ENCODE assay signal across 21 mouse cellular contexts in genomic region chr9:61073482-61073881, GRCm38 (mm10).
DNase-seq lines count a peak whose midpoint lies in the region; ATAC-seq and TF ChIP-seq lines count a peak whose summit lies in the region.
"Had no signal": no experiment of that assay in that cellular context is flagged by ENCODE, and none has a peak within 500 bp of the region (broad histone marks: within the 10 kb centered on the region; RNA-seq: fewer than 3 reads in every experiment).

No protein-coding gene starts in this region.

- WGBS in forebrain, embryonic 14.5 days = 42% methylated on average over 4 of the region's 4 CpGs
- 25% methylated on average over 4 of the region's 4 CpGs for WGBS in forebrain, embryonic 16.5 days
- 28% methylated on average over 4 of the region's 4 CpGs for WGBS in lung, adult 2 months
- WGBS in liver, embryonic 11.5 days = 58% methylated on average over 4 of the region's 4 CpGs

- in situ Hi-C loops in ES-E14 (cut with MboI; ENCODE audit: low sequenced_read_pairs in 2 of 2, unreplicated experiment in 2 of 2) = no loop called here

- H3K9me3 ChIP-seq in forebrain, embryonic 14.5 days (replicated peaks; ENCODE audit: control insufficient read depth, low read length) = no peaks in the 10 kb centered on the region
- no peaks in the 10 kb centered on the region for H3K9me3 ChIP-seq in forebrain, embryonic 16.5 days (ENCODE audit: control insufficient read depth, low read length)
- H3K9me3 ChIP-seq in ES-E14 (ENCODE audit: control insufficient read depth, insufficient read depth, low read depth, low read length) = no peaks in the 10 kb centered on the region
- H3K9me3 ChIP-seq in liver, embryonic 11.5 days (ENCODE audit: control insufficient read depth, low read length) = no peaks in the 10 kb centered on the region
- H3K9me3 ChIP-seq: embryonic facial prominence, embryonic 10.5 days; kidney, embryonic 15.5 days; limb, embryonic 13.5 days; liver, embryonic 13.5 days; lung, embryonic 15.5 days; midbrain, embryonic 12.5 days had no signal

- no peaks in the 10 kb centered on the region for H3K36me3 ChIP-seq in forebrain, embryonic 14.5 days (ENCODE audit: control insufficient read depth, insufficient read depth, low read length)
- no peaks in the 10 kb centered on the region for H3K36me3 ChIP-seq in forebrain, embryonic 16.5 days (ENCODE audit: control insufficient read depth, insufficient read depth)
- no peaks in the 10 kb centered on the region for H3K36me3 ChIP-seq in ES-E14 (ENCODE audit: control insufficient read depth, insufficient read depth, low read length, poor library complexity, severe bottlenecking)
- no peaks in the 10 kb centered on the region for H3K36me3 ChIP-seq in liver, embryonic 11.5 days (ENCODE audit: control insufficient read depth, insufficient read depth, low read length)
- H3K36me3 ChIP-seq: embryonic facial prominence, embryonic 10.5 days; kidney, embryonic 15.5 days; limb, embryonic 13.5 days; liver, embryonic 13.5 days; lung, embryonic 15.5 days; midbrain, embryonic 12.5 days had no signal

- H3K4me3 ChIP-seq in forebrain, embryonic 14.5 days (ENCODE audit: low read depth, low read length) = no peak overlapping the region
- no peak overlapping the region for H3K4me3 ChIP-seq in forebrain, embryonic 16.5 days (replicated peaks; ENCODE audit: low read length)
- no peak overlapping the region for H3K4me3 ChIP-seq in lung, adult 2 months (replicated peaks; ENCODE audit: extremely low read depth, low read depth, low read length)
- no peak overlapping the region for H3K4me3 ChIP-seq in ES-E14 (ENCODE audit: insufficient read depth in 1 of 2, low read depth in 1 of 2, low read length in 2 of 2, poor library complexity in 1 of 2, severe bottlenecking in 1 of 2)
- H3K4me3 ChIP-seq in liver, embryonic 11.5 days (ENCODE audit: low read depth, low read length) = no peak overlapping the region
- H3K4me3 ChIP-seq: embryonic facial prominence, embryonic 10.5 days; kidney, embryonic 15.5 days; limb, embryonic 13.5 days; liver, embryonic 13.5 days; lung, embryonic 15.5 days; midbrain, embryonic 12.5 days had no signal

- H3K27ac ChIP-seq in forebrain, embryonic 14.5 days (ENCODE audit: low read depth, low read length) = no peak overlapping the region
- H3K27ac ChIP-seq in forebrain, embryonic 16.5 days (ENCODE audit: low read length) = no peak overlapping the region
- no peak overlapping the region for H3K27ac ChIP-seq in ES-E14 (ENCODE audit: insufficient read depth, low read depth, low read length, poor library complexity, severe bottlenecking)
- H3K27ac ChIP-seq in liver, embryonic 11.5 days (ENCODE audit: low read depth, low read length) = no peak overlapping the region
- H3K27ac ChIP-seq: embryonic facial prominence, embryonic 10.5 days; hindbrain, postnatal 0 days; kidney, embryonic 15.5 days; limb, embryonic 13.5 days; liver, embryonic 13.5 days; lung, embryonic 15.5 days; midbrain, embryonic 12.5 days had no signal

- peak; percentile 64 for DNase-seq in forebrain, embryonic 14.5 days (ENCODE audit: low spot score)
- peak; percentile 19 for DNase-seq in lung, postnatal 10 days
- DNase-seq in lung, adult 2 months = no peak
- DNase-seq in ES-E14 (ENCODE audit: low read depth, low spot score) = peak; percentile 51
- DNase-seq in brain, adult 2 months (ENCODE audit: low read depth, low spot score) = peak; percentile 48
- DNase-seq in liver, embryonic 11.5 days (ENCODE audit: low spot score) = no peak
- DNase-seq: adrenal gland, adult 8-10 months; heart, postnatal 10 days; kidney, postnatal 36 days; liver, embryonic 13.5 days had no signal

- TF ChIP-seq CTCF in lung, adult 2 months (IDR thresholded peaks at IDR 0.05; ENCODE audit: insufficient read depth, low read length) = no peak

- no peaks in the 10 kb centered on the region for H3K27me3 ChIP-seq in forebrain, embryonic 14.5 days (replicated peaks; ENCODE audit: control insufficient read depth, insufficient read depth, low read length)
- 0 out of 2 replicates have a peak, but pooled peaks cover 2% of the 10 kb centered on the region for H3K27me3 ChIP-seq in forebrain, embryonic 16.5 days (replicated peaks; ENCODE audit: control insufficient read depth, insufficient read depth, low read length)
- no peaks in the 10 kb centered on the region; the same call in 1 of the 2 replicates for H3K27me3 ChIP-seq in liver, embryonic 11.5 days (replicated peaks; ENCODE audit: control insufficient read depth, insufficient read depth, low read length)
- H3K27me3 ChIP-seq: liver, embryonic 13.5 days had no signal

- H3K4me2 ChIP-seq in forebrain, embryonic 14.5 days (ENCODE audit: low read length) = no peak overlapping the region
- no peak overlapping the region for H3K4me2 ChIP-seq in forebrain, embryonic 16.5 days (ENCODE audit: low read length)
- H3K4me2 ChIP-seq in liver, embryonic 11.5 days = no peak overlapping the region
- H3K4me2 ChIP-seq: heart, embryonic 11.5 days; kidney, embryonic 15.5 days; limb, embryonic 13.5 days; liver, embryonic 13.5 days; lung, embryonic 15.5 days; midbrain, embryonic 12.5 days had no signal

- no peak for ATAC-seq in forebrain, embryonic 14.5 days
- no peak for ATAC-seq in forebrain, embryonic 16.5 days
- ATAC-seq in liver, embryonic 11.5 days (replicated peaks; ENCODE audit: low FRiP score) = no peak
- ATAC-seq: activated CD4-positive, CD25-positive, alpha-beta regulatory T cell, adult 4 months; hindbrain, postnatal 0 days; intestine, embryonic 16.5 days; Patski had no signal

- H3K4me1 ChIP-seq in forebrain, embryonic 14.5 days (ENCODE audit: control insufficient read depth, insufficient read depth, low read length) = peaks cover 6% of the 10 kb centered on the region; the same call in 1 of the 2 replicates
- H3K4me1 ChIP-seq in forebrain, embryonic 16.5 days (replicated peaks; ENCODE audit: control insufficient read depth, insufficient read depth, low read length) = peaks cover 13% of the 10 kb centered on the region
- H3K4me1 ChIP-seq in lung, adult 2 months (ENCODE audit: control insufficient read depth, insufficient read depth, low read length) = no peaks in the 10 kb centered on the region
- peaks cover 0 to 8% of the 10 kb centered on the region in 2 experiments; a peak in 1 of 4 replicates for H3K4me1 ChIP-seq in ES-E14 (ENCODE audit: control insufficient read depth in 2 of 2, insufficient read depth in 2 of 2, low read length in 2 of 2, poor library complexity in 1 of 2)
- peaks cover 4% of the 10 kb centered on the region for H3K4me1 ChIP-seq in liver, embryonic 11.5 days (replicated peaks; ENCODE audit: control insufficient read depth, insufficient read depth, low read length)
- H3K4me1 ChIP-seq: lung, embryonic 15.5 days had no signal

- TF ChIP-seq POLR2A in lung, adult 2 months (IDR thresholded peaks at IDR 0.05; ENCODE audit: borderline replicate concordance, extremely low read depth, low read depth, low read length) = no peak

- H3K9ac ChIP-seq in forebrain, embryonic 14.5 days (ENCODE audit: low read length) = no peak overlapping the region
- no peak overlapping the region for H3K9ac ChIP-seq in forebrain, embryonic 16.5 days (replicated peaks; ENCODE audit: low read depth, low read length)
- no peak overlapping the region for H3K9ac ChIP-seq in ES-E14 (ENCODE audit: insufficient read depth, low read depth, low read length, poor library complexity, severe bottlenecking)
- no peak overlapping the region for H3K9ac ChIP-seq in liver, embryonic 11.5 days (ENCODE audit: low read depth, low read length)
- H3K9ac ChIP-seq: kidney, embryonic 15.5 days; limb, embryonic 13.5 days; liver, embryonic 13.5 days; lung, embryonic 15.5 days; midbrain, embryonic 12.5 days had no signal

TF ChIP-seq in ES-E14, 5 proteins besides CTCF, POLR2A, EP300 and RAD21:
- TF ChIP-seq ZC3H11A (IDR thresholded peaks at IDR 0.05; ENCODE audit: borderline replicate concordance, low read depth, low read length) = no peak
- no peak for TF ChIP-seq CHD2 (IDR thresholded peaks at IDR 0.05; ENCODE audit: low read depth, low read length)
- no peak for TF ChIP-seq HCFC1 (IDR thresholded peaks at IDR 0.05; ENCODE audit: borderline replicate concordance, insufficient read depth, low read length)
- no peak for TF ChIP-seq MAFK (IDR thresholded peaks at IDR 0.05; ENCODE audit: insufficient read depth, low read depth, low read length)
- no peak for TF ChIP-seq ZNF384 (IDR thresholded peaks at IDR 0.05; ENCODE audit: low read depth, low read length)
TF ChIP-seq in ES-E14: peak in this region for 0.

Comparison
In these comparisons a context has a peak if more than half of its experiments do, and no peak if none do; other contexts are left out.
1. DNase-seq: peak in forebrain, embryonic 14.5 days (single experiment), lung, postnatal 10 days (single experiment), ES-E14 (single experiment) and brain, adult 2 months (single experiment); none in lung, adult 2 months (single experiment) and liver, embryonic 11.5 days (single experiment).